Mouse (Mus musculus): ENCODE measurements around the gene Armh3. TPM values are rescaled to one million over a fixed set of nuclear protein-coding genes. Genes with fewer than 3 reads are reported as not detected.

Armh3 gene
- total RNA-seq, 1 experiment, result 8.0 TPM

DNA sequence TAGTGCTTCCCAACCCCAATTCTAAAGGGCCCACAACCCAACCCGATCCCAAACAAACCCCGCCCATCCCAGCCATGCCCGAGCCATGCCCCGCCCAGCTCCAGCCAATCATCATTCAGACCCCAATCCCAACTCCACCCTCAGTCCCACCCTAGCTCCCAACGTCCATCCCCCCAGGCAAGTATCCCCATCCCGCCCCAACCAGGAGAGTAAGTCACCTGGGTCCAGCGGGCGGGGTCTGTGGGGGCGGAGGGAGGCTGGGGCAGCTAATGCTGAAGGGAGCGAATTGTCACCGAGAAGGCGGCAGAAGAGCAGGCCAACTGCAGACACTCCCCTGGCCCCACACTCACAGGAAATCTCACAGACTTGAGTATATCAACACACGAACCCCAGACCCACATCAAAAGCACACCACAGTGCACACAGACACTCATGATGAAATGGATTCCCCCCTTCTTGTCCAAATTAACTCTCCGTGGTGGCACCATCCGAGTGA lies 202.2 kb downstream of the Armh3 start:
- H3K9ac ChIP-seq (ENCODE audit: insufficient read depth, low read depth, low read length, poor library complexity, severe bottlenecking), result no peak overlapping the region
- peaks cover 3 to 14% of the 10 kb centered on the region in 2 experiments; a peak in 2 of 4 replicates for H3K4me1 ChIP-seq (ENCODE audit: control insufficient read depth in 2 of 2, insufficient read depth in 2 of 2, low read length in 2 of 2, poor library complexity in 1 of 2)
- DNase-seq (ENCODE audit: low read depth, low spot score), result peak; percentile 95
- TF ChIP-seq ZC3H11A (IDR thresholded peaks at IDR 0.05; ENCODE audit: borderline replicate concordance, low read depth, low read length), result no peak
- TF ChIP-seq MAFK (IDR thresholded peaks at IDR 0.05; ENCODE audit: insufficient read depth, low read depth, low read length), result no peak
- no peak for TF ChIP-seq HCFC1 (IDR thresholded peaks at IDR 0.05; ENCODE audit: borderline replicate concordance, insufficient read depth, low read length)
- no peak for TF ChIP-seq ZNF384 (IDR thresholded peaks at IDR 0.05; ENCODE audit: low read depth, low read length)
- TF ChIP-seq CHD2 (IDR thresholded peaks at IDR 0.05; ENCODE audit: low read depth, low read length), result no peak
- H3K27ac ChIP-seq (ENCODE audit: insufficient read depth, low read depth, low read length, poor library complexity, severe bottlenecking), result no peak overlapping the region
- H3K9me3 ChIP-seq (ENCODE audit: control insufficient read depth, insufficient read depth, low read depth, low read length), result no peaks in the 10 kb centered on the region
- peak overlapping the region; percentile 22 to 61; a peak in 3 of 4 replicates for H3K4me3 ChIP-seq (ENCODE audit: insufficient read depth in 1 of 2, low read depth in 1 of 2, low read length in 2 of 2, poor library complexity in 1 of 2, severe bottlenecking in 1 of 2)
- no peaks in the 10 kb centered on the region for H3K36me3 ChIP-seq (ENCODE audit: control insufficient read depth, insufficient read depth, low read length, poor library complexity, severe bottlenecking)
- in situ Hi-C loops (cut with MboI; ENCODE audit: low sequenced_read_pairs in 2 of 2, unreplicated experiment in 2 of 2), result no loop called here

DNA sequence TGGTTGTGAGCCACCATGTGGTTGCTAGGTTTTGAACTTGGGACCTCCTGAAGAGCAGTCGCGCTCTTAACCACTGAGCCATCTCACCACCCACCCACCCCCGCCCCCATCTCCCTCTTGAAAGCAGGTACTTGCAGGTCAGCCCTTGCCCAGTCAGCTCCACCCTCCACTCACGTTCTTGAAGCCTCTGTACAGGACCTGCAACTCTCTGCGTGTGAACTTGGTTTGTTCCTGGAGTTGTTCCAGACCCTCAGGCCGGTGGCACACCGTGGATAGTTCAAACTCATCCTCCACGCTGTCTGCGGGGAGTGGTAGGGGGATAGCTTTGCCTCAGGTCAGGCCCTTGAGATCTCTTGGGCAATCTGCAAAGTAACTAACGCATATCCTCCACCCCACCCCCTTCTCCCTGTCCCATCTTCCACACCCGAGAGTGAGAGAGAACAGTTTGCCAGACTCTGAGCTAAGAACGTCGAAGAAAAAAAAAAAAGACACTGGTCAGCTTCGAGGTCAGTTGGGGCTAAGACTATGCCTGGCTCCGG lies 202.8 kb downstream of the Armh3 start:
- Histone ChIP-seq H3K27ac (ENCODE audit: insufficient read depth, low read depth, low read length, poor library complexity, severe bottlenecking) (no peak overlapping the region), H3K9me3 (ENCODE audit: control insufficient read depth, insufficient read depth, low read depth, low read length) (no peaks in the 10 kb centered on the region), H3K36me3 (ENCODE audit: control insufficient read depth, insufficient read depth, low read length, poor library complexity, severe bottlenecking) (no peaks in the 10 kb centered on the region), H3K4me1 (ENCODE audit: control insufficient read depth in 2 of 2, insufficient read depth in 2 of 2, low read length in 2 of 2, poor library complexity in 1 of 2) (peaks cover 3 to 19% of the 10 kb centered on the region in 2 experiments; a peak in 2 of 4 replicates), H3K9ac (ENCODE audit: insufficient read depth, low read depth, low read length, poor library complexity, severe bottlenecking) (0 out of 2 replicates have a peak overlapping the region, but pooled peaks have one; percentile 44), H3K4me3 (ENCODE audit: insufficient read depth in 1 of 2, low read depth in 1 of 2, low read length in 2 of 2, poor library complexity in 1 of 2, severe bottlenecking in 1 of 2) (peak overlapping the region; percentile 22 to 61; a peak in 3 of 4 replicates)
- TF ChIP-seq MAFK (IDR thresholded peaks at IDR 0.05; ENCODE audit: insufficient read depth, low read depth, low read length) (no peak), ZNF384 (IDR thresholded peaks at IDR 0.05; ENCODE audit: low read depth, low read length) (0 out of 2 replicates have a peak, but pooled peaks have one; percentile 6), ZC3H11A (IDR thresholded peaks at IDR 0.05; ENCODE audit: borderline replicate concordance, low read depth, low read length) (no peak), HCFC1 (IDR thresholded peaks at IDR 0.05; ENCODE audit: borderline replicate concordance, insufficient read depth, low read length) (no peak)
- DNase-seq (ENCODE audit: low read depth, low spot score), result no peak
- in situ Hi-C loops (cut with MboI; ENCODE audit: low sequenced_read_pairs in 2 of 2, unreplicated experiment in 2 of 2), result no loop called here

DNA sequence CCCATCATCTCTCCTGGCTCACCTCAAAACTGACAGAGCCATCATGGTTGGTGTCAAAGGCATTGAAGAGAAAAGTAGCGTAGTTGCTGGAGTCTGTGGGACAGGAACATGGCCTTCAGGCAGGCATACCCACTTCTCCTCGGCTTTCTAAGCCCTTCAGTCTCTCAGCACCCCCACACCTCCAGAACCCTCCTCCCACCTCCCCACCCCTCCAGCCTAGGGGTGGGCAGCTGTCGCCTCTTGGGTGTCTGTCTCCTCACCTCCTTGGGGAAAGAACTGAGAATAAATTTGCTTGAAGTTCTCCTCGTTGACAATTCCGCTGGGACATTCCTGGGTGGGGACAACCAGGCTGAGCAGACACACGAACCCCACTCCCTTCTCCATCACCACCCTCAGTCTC lies 203.6 kb downstream of the Armh3 start:
- H3K4me1 ChIP-seq (ENCODE audit: control insufficient read depth in 2 of 2, insufficient read depth in 2 of 2, low read length in 2 of 2, poor library complexity in 1 of 2), result peaks cover 5 to 20% of the 10 kb centered on the region in 2 experiments; a peak in 3 of 4 replicates
- no peaks in the 10 kb centered on the region for H3K36me3 ChIP-seq (ENCODE audit: control insufficient read depth, insufficient read depth, low read length, poor library complexity, severe bottlenecking)
- no peak for DNase-seq (ENCODE audit: low read depth, low spot score)
- H3K9me3 ChIP-seq (ENCODE audit: control insufficient read depth, insufficient read depth, low read depth, low read length), result no peaks in the 10 kb centered on the region
- H3K27ac ChIP-seq (ENCODE audit: insufficient read depth, low read depth, low read length, poor library complexity, severe bottlenecking), result no peak overlapping the region
- no peak overlapping the region for H3K4me3 ChIP-seq (ENCODE audit: insufficient read depth in 1 of 2, low read depth in 1 of 2, low read length in 2 of 2, poor library complexity in 1 of 2, severe bottlenecking in 1 of 2)
- TF ChIP-seq MAFK (IDR thresholded peaks at IDR 0.05; ENCODE audit: insufficient read depth, low read depth, low read length), result no peak
- TF ChIP-seq ZNF384 (IDR thresholded peaks at IDR 0.05; ENCODE audit: low read depth, low read length), result no peak
- TF ChIP-seq CHD2 (IDR thresholded peaks at IDR 0.05; ENCODE audit: low read depth, low read length), result no peak
- TF ChIP-seq HCFC1 (IDR thresholded peaks at IDR 0.05; ENCODE audit: borderline replicate concordance, insufficient read depth, low read length), result no peak
- no peak for TF ChIP-seq ZC3H11A (IDR thresholded peaks at IDR 0.05; ENCODE audit: borderline replicate concordance, low read depth, low read length)
- H3K9ac ChIP-seq (ENCODE audit: insufficient read depth, low read depth, low read length, poor library complexity, severe bottlenecking), result no peak overlapping the region
- in situ Hi-C loops (cut with MboI; ENCODE audit: low sequenced_read_pairs in 2 of 2, unreplicated experiment in 2 of 2), result no loop called here

DNA sequence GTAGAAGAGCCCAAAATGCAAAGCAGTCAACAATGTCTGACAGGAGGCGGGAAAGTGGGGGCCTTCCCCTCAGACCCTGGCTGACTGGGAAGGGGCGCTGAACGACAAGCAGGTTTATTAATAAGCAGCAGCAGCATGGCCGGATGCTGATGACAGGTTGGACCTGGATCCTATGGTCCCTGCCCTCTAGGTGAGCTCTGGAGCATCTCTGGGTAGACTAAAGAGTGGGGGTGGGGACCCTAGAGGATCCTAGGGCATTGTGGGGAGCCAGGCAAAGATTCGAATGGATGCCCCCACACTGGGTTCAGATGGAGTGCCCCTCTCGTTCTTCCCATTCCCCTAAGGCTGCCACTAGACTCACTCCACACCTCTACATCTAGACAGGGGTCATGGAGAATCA lies 205.9 kb downstream of the Armh3 start:
- no peak overlapping the region for H3K4me3 ChIP-seq (ENCODE audit: insufficient read depth in 1 of 2, low read depth in 1 of 2, low read length in 2 of 2, poor library complexity in 1 of 2, severe bottlenecking in 1 of 2)
- in situ Hi-C loops (cut with MboI; ENCODE audit: low sequenced_read_pairs in 2 of 2, unreplicated experiment in 2 of 2), result no loop called here
- no peak overlapping the region for H3K27ac ChIP-seq (ENCODE audit: insufficient read depth, low read depth, low read length, poor library complexity, severe bottlenecking)
- peaks cover 5 to 20% of the 10 kb centered on the region in 2 experiments; a peak in 3 of 4 replicates for H3K4me1 ChIP-seq (ENCODE audit: control insufficient read depth in 2 of 2, insufficient read depth in 2 of 2, low read length in 2 of 2, poor library complexity in 1 of 2)
- H3K9ac ChIP-seq (ENCODE audit: insufficient read depth, low read depth, low read length, poor library complexity, severe bottlenecking), result no peak overlapping the region
- no peak for DNase-seq (ENCODE audit: low read depth, low spot score)
- TF ChIP-seq MAFK (IDR thresholded peaks at IDR 0.05; ENCODE audit: insufficient read depth, low read depth, low read length), result no peak
- TF ChIP-seq ZNF384 (IDR thresholded peaks at IDR 0.05; ENCODE audit: low read depth, low read length), result no peak
- no peak for TF ChIP-seq CHD2 (IDR thresholded peaks at IDR 0.05; ENCODE audit: low read depth, low read length)
- TF ChIP-seq ZC3H11A (IDR thresholded peaks at IDR 0.05; ENCODE audit: borderline replicate concordance, low read depth, low read length), result no peak
- TF ChIP-seq HCFC1 (IDR thresholded peaks at IDR 0.05; ENCODE audit: borderline replicate concordance, insufficient read depth, low read length), result no peak
- no peaks in the 10 kb centered on the region for H3K9me3 ChIP-seq (ENCODE audit: control insufficient read depth, insufficient read depth, low read depth, low read length)
- H3K36me3 ChIP-seq (ENCODE audit: control insufficient read depth, insufficient read depth, low read length, poor library complexity, severe bottlenecking), result no peaks in the 10 kb centered on the region
